Mouse (Mus musculus): ENCODE data around the gene Kcnh1. TPM values are rescaled to one million over a fixed set of nuclear protein-coding genes. Genes with fewer than 3 reads are reported as not detected.

The Kcnh1 gene
- polyA plus RNA-seq, 1 experiment from 2014 or later: not detected

Other genes with a start within 250 kb of the Kcnh1 start
- 0.04 and 0.18 TPM in 2 replicates for gene Rd3, start 213.4 kb upstream of the Kcnh1 start, polyA plus RNA-seq (2015; fragmentation: Nextera tagmentation; extraction: Ambion mirVana)
- 4.9 and 5.3 TPM in 2 replicates for gene Traf5, start 98.2 kb upstream of the Kcnh1 start, polyA plus RNA-seq (2015; fragmentation: Nextera tagmentation; extraction: Ambion mirVana)
- 7.0 and 8.6 TPM in 2 replicates for gene Rcor3, start 52.7 kb upstream of the Kcnh1 start, polyA plus RNA-seq (2015; fragmentation: Nextera tagmentation; extraction: Ambion mirVana)